Comparison of ENCODE assay signal across 8 mouse cellular contexts in the genomic region with DNA sequence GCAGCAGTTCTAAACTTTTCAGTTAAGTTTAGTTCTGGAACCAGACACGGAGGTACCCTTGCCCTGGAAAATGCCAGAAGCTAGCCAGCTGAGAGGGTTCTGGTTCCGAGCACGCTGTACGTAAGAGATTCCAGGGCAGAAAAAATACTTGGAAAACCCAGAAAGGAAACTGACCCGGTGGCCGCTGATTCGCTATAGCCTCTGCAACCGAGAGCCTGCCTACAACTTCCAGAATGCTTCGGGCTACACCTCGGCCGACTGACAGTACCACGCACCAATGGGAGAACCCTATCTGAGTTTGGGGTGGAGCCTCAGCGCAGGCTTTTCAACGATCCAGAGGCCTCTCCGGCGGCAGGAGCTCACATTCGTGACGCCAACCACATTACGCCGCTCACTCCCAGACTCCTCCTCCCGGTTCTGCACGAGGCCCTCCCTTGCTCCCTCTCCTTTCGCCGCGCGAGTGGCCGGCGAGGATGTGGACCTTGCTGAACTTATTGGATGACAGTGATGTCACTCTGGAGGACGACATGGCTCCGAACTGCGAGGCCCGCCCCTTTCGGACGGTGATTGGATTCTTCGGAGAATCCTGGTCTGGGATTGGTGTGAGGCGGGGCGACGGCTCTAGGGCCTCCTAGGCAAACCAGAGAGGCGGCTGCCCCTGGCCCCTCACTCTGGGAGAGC. TPM values are rescaled to one million over a fixed set of nuclear protein-coding genes. Genes with fewer than 3 reads are reported as not detected.
DNase-seq lines count a peak whose midpoint lies in the region; ATAC-seq lines count a peak whose summit lies in the region.

Gene Trim45, plus strand, starts transcription at position 378 of the 681 bp plus-strand sequence.

- H3K4me3 ChIP-seq in heart, embryonic 14.5 days (ENCODE audit: control insufficient read depth in 1 of 2, insufficient read depth in 1 of 2, low read depth in 1 of 2, low read length in 2 of 2), result peak within 1 kb of the TSS; percentile 50 to 60
- H3K4me3 ChIP-seq in liver, embryonic 13.5 days (replicated peaks), result peak within 1 kb of the TSS; percentile 71
- H3K4me3 ChIP-seq in stomach, embryonic 16.5 days (replicated peaks; ENCODE audit: low read length), result peak within 1 kb of the TSS; percentile 76

- H3K4me1 ChIP-seq in heart, embryonic 14.5 days (ENCODE audit: control insufficient read depth in 2 of 2, insufficient read depth in 2 of 2, low read length in 2 of 2), result peaks cover 12 to 27% of the 10 kb centered on the region in 2 experiments; a peak in 3 of 4 replicates
- H3K4me1 ChIP-seq in liver, embryonic 13.5 days (replicated peaks), result peaks cover 25% of the 10 kb centered on the region
- H3K4me1 ChIP-seq in stomach, embryonic 16.5 days (ENCODE audit: control insufficient read depth, insufficient read depth, low read length), result peaks cover 33% of the 10 kb centered on the region

- peak; percentile 93 for ATAC-seq in CD4-positive, CD25-positive, alpha-beta regulatory T cell, adult 4 months
- ATAC-seq in heart, embryonic 14.5 days (ENCODE audit: insufficient number of reproducible peaks, insufficient read depth, low FRiP score, low read depth), result peak; percentile 98
- peak; percentile 96 for ATAC-seq in liver, embryonic 13.5 days (ENCODE audit: low read depth)
- peak; percentile 98 for ATAC-seq in stomach, embryonic 16.5 days (ENCODE audit: insufficient read depth, low FRiP score)

- H3K9me3 ChIP-seq in heart, embryonic 14.5 days (ENCODE audit: control insufficient read depth, low read length), result no peaks in the 10 kb centered on the region
- H3K9me3 ChIP-seq in liver, embryonic 13.5 days (replicated peaks), result no peaks in the 10 kb centered on the region
- no peaks in the 10 kb centered on the region for H3K9me3 ChIP-seq in stomach, embryonic 16.5 days (replicated peaks; ENCODE audit: control insufficient read depth, low read length)

- no peaks in the 10 kb centered on the region for H3K27me3 ChIP-seq in heart, embryonic 14.5 days (ENCODE audit: control insufficient read depth, insufficient read depth, low read length)
- no peaks in the 10 kb centered on the region for H3K27me3 ChIP-seq in liver, embryonic 13.5 days
- no peaks in the 10 kb centered on the region for H3K27me3 ChIP-seq in stomach, embryonic 16.5 days (ENCODE audit: control insufficient read depth, insufficient read depth, low read length)

- H3K36me3 ChIP-seq in heart, embryonic 14.5 days (ENCODE audit: control insufficient read depth, insufficient read depth, low read length), result peaks cover 6% of the 10 kb centered on the region; the same call in 1 of the 2 replicates
- H3K36me3 ChIP-seq in liver, embryonic 13.5 days, result no peaks in the 10 kb centered on the region
- H3K36me3 ChIP-seq in stomach, embryonic 16.5 days (ENCODE audit: control insufficient read depth, insufficient read depth, low read length), result no peaks in the 10 kb centered on the region

- peak within 1 kb of the TSS; percentile 80 for H3K27ac ChIP-seq in heart, embryonic 14.5 days (replicated peaks in 1 of 2; ENCODE audit: control insufficient read depth in 1 of 2, insufficient read depth in 1 of 2, low read depth in 2 of 2, low read length in 2 of 2)
- peak within 1 kb of the TSS; percentile 62 for H3K27ac ChIP-seq in liver, embryonic 13.5 days
- peak within 1 kb of the TSS; percentile 88 for H3K27ac ChIP-seq in stomach, embryonic 16.5 days (ENCODE audit: low read length)

- H3K9ac ChIP-seq in heart, embryonic 14.5 days (ENCODE audit: low read length), result peak within 1 kb of the TSS; percentile 78
- peak within 1 kb of the TSS; percentile 74 for H3K9ac ChIP-seq in liver, embryonic 13.5 days
- peak within 1 kb of the TSS; percentile 90 for H3K9ac ChIP-seq in stomach, embryonic 16.5 days (ENCODE audit: low read length)

- DNase-seq in c-Kit-negative CD71-positive TER-119-positive erythroid progenitor cells, embryonic 14.5 days (ENCODE audit: low read depth, low spot score), result peak; percentile 95
- DNase-seq in fibroblast of lung, adult 2 months (ENCODE audit: low read depth), result peak; percentile 100
- peak; percentile 99 for DNase-seq in kidney, postnatal 14 days
- peak; percentile 97 for DNase-seq in liver, embryonic 13.5 days
- peak; percentile 96 for DNase-seq in neural tube, embryonic 10.5 days (ENCODE audit: extremely low spot score, low spot score)

- WGBS in heart, embryonic 14.5 days, result under 1% methylated on average over 39 of the region's 39 CpGs
- under 1% methylated on average over 39 of the region's 39 CpGs for WGBS in liver, embryonic 13.5 days (ENCODE audit: insufficient replicate concordance)
- under 1% methylated on average over 39 of the region's 39 CpGs for WGBS in stomach, embryonic 16.5 days

- peak within 1 kb of the TSS; percentile 72 for H3K4me2 ChIP-seq in heart, embryonic 14.5 days (ENCODE audit: low read length)
- H3K4me2 ChIP-seq in liver, embryonic 13.5 days, result peak within 1 kb of the TSS; percentile 81
- peak within 1 kb of the TSS; percentile 80 for H3K4me2 ChIP-seq in stomach, embryonic 16.5 days (ENCODE audit: low read depth, low read length)

RNA-seq across cellular contexts. Expression of gene Trim45, which starts in this region (rescaled TPM):
- polyA plus RNA-seq in CD4-positive, CD25-positive, alpha-beta regulatory T cell, adult 4 months (2017; shearing (Covaris generic)), result 1 to 10 TPM in 1 of 2 experiments, under 1 TPM in 1; 0.91 to 2.2 TPM
- polyA plus RNA-seq in heart, embryonic 14.5 days (2014; fragmentation: Nextera tagmentation; extraction: Ambion mirVana), result 2.5 and 2.6 TPM in 2 replicates
- 0.88 and 1.0 TPM in 2 replicates for polyA plus RNA-seq in liver, embryonic 13.5 days (2015; fragmentation: Nextera tagmentation; extraction: Ambion mirVana)
- polyA plus RNA-seq in stomach, embryonic 16.5 days (2015; fragmentation: Nextera tagmentation; extraction: Ambion mirVana), result 6.4 and 6.5 TPM in 2 replicates

Comparison
In these comparisons a context has a peak if more than half of its experiments do, and no peak if none do; other contexts are left out.
1. Peak in every context shown above with its lines: DNase-seq, ATAC-seq, H3K4me3 ChIP-seq and H3K27ac ChIP-seq.